Mouse (Mus musculus) midbrain, postnatal 0 days (tissue): ENCODE measurements around the gene Spg20. TPM values are rescaled to one million over a fixed set of nuclear protein-coding genes. Genes with fewer than 3 reads are reported as not detected.

Source experiments
- ATAC-seq: fragments of 200-750 bp; cut with Nextera tagmentation; 2 replicates; pipeline ENCODE4 v1.8.0; 2017; ENCODE audit warnings: moderate number of reproducible peaks, mild to moderate bottlenecking, moderate TSS enrichment, moderate library complexity; ENCODE audit not compliant: low FRiP score
- DNase-seq: peaks from one replicate; pipeline ENCODE4 v3.0.0-alpha.2; 2015; ENCODE audit warnings: low spot score
- H3K27ac ChIP-seq: fragments of 300-500 bp; sonication (generic); 2 replicates; pipeline ENCODE4 v1.5.1; 2014; ENCODE audit warnings: low read depth, mild to moderate bottlenecking, low read length, mixed read lengths
- H3K27me3 ChIP-seq: fragments of 300-500 bp; sonication (generic); 2 replicates; pipeline ENCODE4 v1.6.1; 2014; ENCODE audit warnings: low read length, control low read depth, mixed read lengths; ENCODE audit not compliant: insufficient read depth
- H3K36me3 ChIP-seq: fragments of 300-500 bp; sonication (generic); 2 replicates; pipeline ENCODE4 v1.6.1; 2014; ENCODE audit warnings: low read length, control low read depth, mixed read lengths; ENCODE audit not compliant: insufficient read depth
- H3K4me1 ChIP-seq: fragments of 300-500 bp; sonication (generic); 2 replicates; pipeline ENCODE4 v1.6.1; 2014; ENCODE audit warnings: mild to moderate bottlenecking, control low read depth, antibody characterized with exemption, low read length, mixed read lengths; ENCODE audit not compliant: insufficient read depth
- H3K4me2 ChIP-seq: fragments of 300-500 bp; sonication (generic); 2 replicates; pipeline ENCODE4 v1.6.1; 2014; ENCODE audit warnings: low read depth, mild to moderate bottlenecking, low read length, mixed read lengths; ENCODE audit not compliant: poor library complexity, severe bottlenecking
- H3K4me3 ChIP-seq: fragments of 300-500 bp; sonication (generic); 2 replicates; pipeline ENCODE4 v1.5.1; 2014; ENCODE audit warnings: low read depth, mild to moderate bottlenecking, low read length, moderate library complexity
- H3K9ac ChIP-seq: fragments of 300-500 bp; sonication (generic); replicated peaks from 2 replicates; pipeline ENCODE4 v1.6.1; 2014; ENCODE audit warnings: mild to moderate bottlenecking, low read length, moderate library complexity, mixed read lengths; ENCODE audit not compliant: poor library complexity, severe bottlenecking
- H3K9me3 ChIP-seq: fragments of 300-500 bp; sonication (generic); 2 replicates; pipeline ENCODE4 v1.6.1; 2016; ENCODE audit warnings: low read length, control low read depth
- CTCF ChIP-seq: IDR thresholded peaks from 2 replicates; pipeline ENCODE4 v1.5.1; 2016; ENCODE audit warnings: antibody characterized with exemption, mild to moderate bottlenecking
- WGBS: fragments of 180-500 bp; shearing (Covaris S2); extraction: QIAGEN DNeasy Blood & Tissue Kit; methylation state at CpG from one replicate; pipeline ENCODE4 v1.1.7; 2014; 5-methylcytosine and 5-hydroxymethylcytosine counted together
- polyA plus RNA-seq: library from polyadenylated mRNA; unstranded; fragments of >200 nt; fragmentation: Nextera tagmentation; extraction: Ambion mirVana; gene quantifications from 2 replicates; pipeline ENCODE4 v1.2.1, GENCODE M21; 2015
- total RNA-seq: library from RNA; depleted of rRNA; stranded (reverse); fragments of >200 nt; gene quantifications from 2 replicates; pipeline ENCODE4 v1.2.3, GENCODE M21; 2014

The Spg20 gene
- total and polyA plus RNA-seq, 2 experiments from 2014 or later = 9.3 to 15.5 TPM

DNA sequence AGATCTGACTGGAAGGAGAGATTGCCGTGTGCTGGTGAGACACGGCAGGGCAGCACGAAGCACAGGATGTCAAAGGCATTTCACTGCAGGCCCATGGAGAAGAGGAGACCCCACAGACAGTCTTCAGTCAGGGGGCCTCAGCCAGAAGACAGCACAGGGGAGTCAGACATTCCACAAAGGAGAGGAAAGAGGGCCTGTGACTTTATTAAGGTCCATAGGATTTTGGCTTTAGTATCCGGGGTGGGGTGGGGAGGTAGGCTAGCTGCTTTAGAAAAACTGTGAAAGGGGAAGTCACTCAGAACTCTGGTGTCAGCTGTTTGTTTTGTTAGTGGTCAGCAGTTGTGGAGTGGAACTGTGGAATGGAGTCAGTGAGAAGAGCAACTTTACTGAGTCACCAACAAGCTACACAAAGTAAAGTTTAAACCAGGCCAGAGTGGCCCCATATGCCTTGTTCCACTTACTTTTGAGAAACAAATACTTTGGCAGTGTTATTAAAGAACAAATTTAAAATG is 17.3 kb downstream of the Spg20 start:
- Histone ChIP-seq H3K27me3 (no peaks in the 10 kb centered on the region), H3K9ac (no peak overlapping the region), H3K4me3 (no peak overlapping the region), H3K27ac (no peak overlapping the region), H3K4me2 (no peak overlapping the region), H3K9me3 (no peaks in the 10 kb centered on the region), H3K36me3 (peaks cover 54% of the 10 kb centered on the region), H3K4me1 (no peaks in the 10 kb centered on the region)
- DNase-seq = no peak
- ATAC-seq = no peak
- TF ChIP-seq CTCF = no peak
- 88% methylated on average over 4 of the region's 4 CpGs for WGBS

DNA sequence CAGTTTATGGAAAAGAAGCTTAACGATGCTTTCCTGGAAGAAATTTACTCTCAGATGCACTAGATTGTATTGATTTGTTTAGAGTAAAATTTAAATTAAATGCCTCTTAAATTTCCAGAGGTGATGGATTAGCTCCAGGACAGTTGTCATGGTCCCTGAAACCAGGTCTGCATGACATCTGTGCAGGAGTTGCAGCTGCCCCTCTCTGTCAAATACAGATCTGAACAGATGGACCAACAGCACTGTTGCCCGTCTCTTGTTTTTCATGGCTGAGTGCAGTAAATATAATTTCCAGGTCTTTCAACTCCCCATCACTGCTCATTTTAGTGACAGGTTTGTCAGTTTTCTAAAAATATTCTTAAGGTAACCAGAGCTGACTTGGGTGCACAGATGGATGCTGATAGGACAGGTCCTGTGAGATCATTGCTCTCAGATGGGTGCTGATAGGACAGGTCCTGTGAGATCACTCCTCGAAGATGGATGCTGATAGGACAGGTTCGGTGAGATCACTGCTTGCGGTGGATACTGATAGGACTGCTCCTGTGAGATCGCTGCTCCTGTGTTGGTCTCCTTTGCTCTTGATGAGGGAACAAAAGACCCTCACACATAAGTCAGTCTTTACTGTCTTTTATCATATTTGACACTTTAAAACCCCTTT is 19.8 kb downstream of the Spg20 start:
- TF ChIP-seq CTCF = no peak
- 89% methylated on average over 6 of the region's 6 CpGs for WGBS
- ATAC-seq (no peak), DNase-seq (no peak)
- no peak overlapping the region for H3K9ac ChIP-seq
- no peak overlapping the region for H3K4me3 ChIP-seq
- H3K27ac ChIP-seq = no peak overlapping the region
- H3K4me2 ChIP-seq = no peak overlapping the region
- no peaks in the 10 kb centered on the region for H3K9me3 ChIP-seq
- no peaks in the 10 kb centered on the region for H3K27me3 ChIP-seq
- H3K36me3 ChIP-seq = peaks cover 53% of the 10 kb centered on the region
- H3K4me1 ChIP-seq = no peaks in the 10 kb centered on the region

DNA sequence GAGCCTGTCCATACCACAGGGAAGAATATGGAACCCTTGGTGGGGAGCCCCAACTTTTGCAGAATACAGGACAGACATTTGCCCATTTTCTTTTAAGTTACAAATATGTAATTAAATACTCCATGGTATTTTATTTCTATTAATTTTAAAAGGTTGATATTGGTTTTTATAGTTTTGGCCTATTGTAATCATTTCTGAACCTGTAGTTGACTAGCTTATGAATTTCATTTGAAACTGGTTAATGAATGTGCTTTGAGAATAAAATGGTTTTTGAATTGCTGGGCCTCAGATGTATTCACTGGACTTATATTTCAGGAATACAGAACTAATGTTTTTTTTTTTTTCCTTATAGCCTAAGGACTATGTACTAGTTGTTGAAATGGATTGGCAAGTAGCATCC is 25.1 kb downstream of the Spg20 start, which contains the start of gene Ccdc169:
TSS of gene Ccdc169 (plus strand) at position 301 of the 400 bp plus-strand sequence.
- no peak within 1 kb of the TSS for H3K9ac ChIP-seq
- no peaks in the 10 kb centered on the region for H3K4me1 ChIP-seq
- H3K9me3 ChIP-seq = no peaks in the 10 kb centered on the region
- H3K27me3 ChIP-seq = no peaks in the 10 kb centered on the region
- H3K4me2 ChIP-seq = no peak within 1 kb of the TSS
- TF ChIP-seq CTCF = no peak
- peaks cover 23% of the 10 kb centered on the region for H3K36me3 ChIP-seq
- DNase-seq (no peak), ATAC-seq (no peak)
- H3K27ac ChIP-seq = no peak within 1 kb of the TSS
- no peak within 1 kb of the TSS for H3K4me3 ChIP-seq

DNA sequence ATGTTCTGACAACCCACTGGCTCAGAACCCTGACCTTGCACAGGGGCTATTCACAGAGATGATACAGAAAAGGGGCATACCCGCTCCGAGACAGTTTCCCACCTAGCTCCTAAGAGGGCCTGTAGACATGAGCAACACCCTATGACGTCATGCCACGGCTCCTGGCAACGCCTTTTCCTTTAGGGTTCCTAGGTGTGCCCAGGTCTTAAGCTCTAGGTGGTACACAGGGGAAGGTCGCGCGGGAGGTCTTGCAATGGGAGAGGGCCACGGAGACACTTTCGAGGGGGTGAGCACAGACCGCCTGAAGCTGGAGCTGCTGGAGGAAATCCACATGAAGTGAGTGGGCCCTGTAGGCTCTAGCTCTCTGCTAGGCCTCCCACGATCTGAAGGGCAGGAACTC is 27.9 kb downstream of the Spg20 start:
- H3K9me3 ChIP-seq = no peaks in the 10 kb centered on the region
- no peak for TF ChIP-seq CTCF
- H3K36me3 ChIP-seq = peaks cover 14% of the 10 kb centered on the region
- no peak overlapping the region for H3K9ac ChIP-seq
- no peaks in the 10 kb centered on the region for H3K27me3 ChIP-seq
- H3K4me2 ChIP-seq = no peak overlapping the region
- no peak for DNase-seq
- no peak overlapping the region for H3K4me3 ChIP-seq
- no peak overlapping the region for H3K27ac ChIP-seq
- WGBS = 92% methylated on average over 12 of the region's 12 CpGs
- no peak for ATAC-seq
- H3K4me1 ChIP-seq = no peaks in the 10 kb centered on the region

DNA sequence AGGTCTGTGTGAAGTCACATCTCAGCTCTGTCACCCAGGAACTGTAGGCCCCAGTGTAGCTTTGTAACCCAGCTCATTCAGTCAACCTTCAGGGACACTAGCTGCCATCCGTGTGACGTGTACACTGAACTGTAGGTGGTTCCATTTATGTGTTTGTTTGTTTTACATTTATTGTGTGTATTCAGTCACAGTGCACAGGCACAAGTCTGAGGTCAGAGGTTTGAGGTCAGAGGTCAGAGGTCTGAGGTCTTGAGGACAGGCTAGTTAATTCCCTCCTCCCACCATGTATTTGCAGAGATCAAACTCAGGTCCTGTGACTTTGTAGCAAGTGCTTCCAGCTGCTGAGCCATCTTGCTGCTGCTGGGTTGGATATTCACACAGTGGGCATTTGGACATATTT is 29.5 kb downstream of the Spg20 start:
- 80% methylated on average over 2 of the region's 2 CpGs for WGBS
- Histone ChIP-seq H3K9me3 (no peaks in the 10 kb centered on the region), H3K9ac (no peak overlapping the region), H3K4me1 (no peaks in the 10 kb centered on the region), H3K27ac (no peak overlapping the region), H3K36me3 (peaks cover 3% of the 10 kb centered on the region), H3K27me3 (no peaks in the 10 kb centered on the region), H3K4me2 (no peak overlapping the region), H3K4me3 (no peak overlapping the region)
- no peak for TF ChIP-seq CTCF
- ATAC-seq = no peak
- DNase-seq = no peak

DNA sequence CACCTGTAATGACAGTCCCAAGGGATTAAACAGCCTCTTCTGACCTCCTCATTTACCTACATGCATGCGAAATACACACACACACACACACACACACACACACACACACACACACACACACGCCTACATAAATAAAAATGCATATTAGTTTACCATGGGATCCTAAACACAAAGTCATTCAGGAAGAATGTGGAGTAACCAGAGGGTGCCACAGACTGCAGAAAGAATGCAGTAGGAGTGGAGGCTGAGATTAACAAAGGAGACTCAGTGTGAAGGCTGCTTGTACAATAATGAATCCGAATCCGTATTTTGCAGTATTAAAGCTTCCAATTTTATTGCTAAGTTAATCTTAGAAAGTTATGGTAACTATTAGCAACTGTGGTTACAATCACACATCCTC is 33.0 kb downstream of the Spg20 start:
- TF ChIP-seq CTCF = no peak
- no peaks in the 10 kb centered on the region for H3K9me3 ChIP-seq
- 76% methylated on average over 4 of the region's 4 CpGs for WGBS

More for the DNA sequence above, 33.0 kb downstream of the Spg20 start:
- no peak overlapping the region for H3K27ac ChIP-seq
- H3K9ac ChIP-seq = no peak overlapping the region
- H3K4me3 ChIP-seq = no peak overlapping the region
- H3K36me3 ChIP-seq = no peaks in the 10 kb centered on the region
- no peaks in the 10 kb centered on the region for H3K4me1 ChIP-seq
- no peak overlapping the region for H3K4me2 ChIP-seq
- no peaks in the 10 kb centered on the region for H3K27me3 ChIP-seq
- DNase-seq (no peak), ATAC-seq (no peak)
